ENCODE assay signal across 8 mouse cellular contexts in genomic region chr12:81861199-81862085, GRCm38 (mm10). TPM values are rescaled to one million over a fixed set of nuclear protein-coding genes. Genes with fewer than 3 reads are reported as not detected.
DNase-seq lines count a peak whose midpoint lies in the region; ATAC-seq and TF ChIP-seq lines count a peak whose summit lies in the region.

No protein-coding gene starts in this region.

- H3K36me3 ChIP-seq in spleen, adult 2 months (ENCODE audit: control insufficient read depth, insufficient read depth, low read length): no peaks in the 10 kb centered on the region
- H3K36me3 ChIP-seq in hindbrain, embryonic 12.5 days: no peaks in the 10 kb centered on the region
- H3K36me3 ChIP-seq in midbrain, embryonic 16.5 days (ENCODE audit: control insufficient read depth, insufficient read depth, low read length): no peaks in the 10 kb centered on the region

- WGBS in spleen, adult 2 months: 62% methylated on average over 18 of the region's 18 CpGs
- WGBS in hindbrain, embryonic 12.5 days: 22% methylated on average over 18 of the region's 18 CpGs
- 13% methylated on average over 18 of the region's 18 CpGs for WGBS in midbrain, embryonic 16.5 days

- peak overlapping the region; percentile 68 for H3K4me2 ChIP-seq in hindbrain, embryonic 12.5 days (replicated peaks)
- peak overlapping the region; percentile 77 for H3K4me2 ChIP-seq in midbrain, embryonic 16.5 days (ENCODE audit: low read length)

- TF ChIP-seq CTCF in spleen, adult 2 months (IDR thresholded peaks at IDR 0.05; ENCODE audit: extremely low read depth, insufficient read depth, insufficient read length, insufficient replicate concordance): no peak

- H3K9me3 ChIP-seq in hindbrain, embryonic 12.5 days (replicated peaks): no peaks in the 10 kb centered on the region
- H3K9me3 ChIP-seq in midbrain, embryonic 16.5 days (replicated peaks; ENCODE audit: control insufficient read depth, low read length, poor library complexity, severe bottlenecking): no peaks in the 10 kb centered on the region

- no peak overlapping the region for H3K27ac ChIP-seq in spleen, adult 2 months (ENCODE audit: insufficient read depth, low read length)
- H3K27ac ChIP-seq in hindbrain, embryonic 12.5 days: peak overlapping the region; percentile 97; the same call in 1 of the 2 replicates
- H3K27ac ChIP-seq in midbrain, embryonic 16.5 days (ENCODE audit: low read length): peak overlapping the region; percentile 96

- ATAC-seq in CD4-positive, CD25-positive, alpha-beta regulatory T cell, adult 4 months: no peak
- no peak for ATAC-seq in hindbrain, embryonic 12.5 days (ENCODE audit: low FRiP score)
- ATAC-seq in midbrain, embryonic 16.5 days: no peak
- no peak for ATAC-seq in inflammation-experienced regulatory T-cells, adult 6 months

- DNase-seq in CD4-positive, CD25-positive, alpha-beta regulatory T cell, adult 2 months (ENCODE audit: low read depth, low spot score): peak; percentile 51
- no peak for DNase-seq in spleen, adult 2 months (ENCODE audit: low read depth in 1 of 2, low spot score in 2 of 2)
- no peak for DNase-seq in spleen, postnatal 14 days (ENCODE audit: low spot score in 2 of 2)
- DNase-seq in gastrocnemius, postnatal 25 days: no peak

- H3K4me1 ChIP-seq in spleen, adult 2 months (ENCODE audit: control insufficient read depth, insufficient read depth, insufficient read length): peaks cover 7% of the 10 kb centered on the region
- peaks cover 26% of the 10 kb centered on the region for H3K4me1 ChIP-seq in hindbrain, embryonic 12.5 days
- peaks cover 20% of the 10 kb centered on the region for H3K4me1 ChIP-seq in midbrain, embryonic 16.5 days (ENCODE audit: control insufficient read depth, insufficient read depth, low read length)

- peak overlapping the region; percentile 98 for H3K9ac ChIP-seq in hindbrain, embryonic 12.5 days
- H3K9ac ChIP-seq in midbrain, embryonic 16.5 days (ENCODE audit: low read depth, low read length): peak overlapping the region; percentile 96

- H3K4me3 ChIP-seq in spleen, adult 2 months (ENCODE audit: extremely low read depth, insufficient read depth, insufficient read length): peak overlapping the region; percentile 82; the same call in 1 of the 2 replicates
- H3K4me3 ChIP-seq in hindbrain, embryonic 12.5 days: peak overlapping the region; percentile 98
- H3K4me3 ChIP-seq in midbrain, embryonic 16.5 days (ENCODE audit: low read depth, low read length): peak overlapping the region; percentile 96

- no peaks in the 10 kb centered on the region; the same call in 1 of the 2 replicates for H3K27me3 ChIP-seq in spleen, adult 2 months (ENCODE audit: control insufficient read depth, insufficient read depth, low read length)
- peaks cover 3% of the 10 kb centered on the region; the same call in 1 of the 2 replicates for H3K27me3 ChIP-seq in hindbrain, embryonic 12.5 days
- no peaks in the 10 kb centered on the region for H3K27me3 ChIP-seq in midbrain, embryonic 16.5 days (ENCODE audit: control insufficient read depth, insufficient read depth, low read depth, low read length)

- no peak for TF ChIP-seq POLR2A in spleen, adult 2 months (IDR thresholded peaks at IDR 0.05; ENCODE audit: low read depth, low read length)

RNA-seq across cellular contexts. Expression of gene Pcnx, which starts 1.6 kb away (rescaled TPM):
- polyA plus RNA-seq in CD4-positive, CD25-positive, alpha-beta regulatory T cell, adult 4 months (2017; shearing (Covaris generic)): 10 to 100 TPM; 12.0 to 14.8 TPM
- polyA plus RNA-seq in spleen, adult 2 months (2012; rRNA removed): 8.4 and 11.0 TPM in 2 replicates
- polyA plus RNA-seq in hindbrain, embryonic 12.5 days (2016; fragmentation: Nextera tagmentation; extraction: Ambion mirVana): 13.1 and 18.1 TPM in 2 replicates
- 9.9 and 11.3 TPM in 2 replicates for polyA plus RNA-seq in midbrain, embryonic 16.5 days (2015; fragmentation: Nextera tagmentation; extraction: Ambion mirVana)
- polyA plus RNA-seq in inflammation-experienced regulatory T-cells, adult 6 months (2017; shearing (Covaris generic)): 10 to 100 TPM in 2 of 3 experiments, 1 to 10 TPM in 1; 3.3 to 14.3 (median 12.6) TPM
- total RNA-seq in gastrocnemius, postnatal 25 days (2021): 10 to 100 TPM; 34.2 to 38.5 TPM
